Mouse (Mus musculus): ENCODE data around the gene Etl4. TPM values are rescaled to one million over a fixed set of nuclear protein-coding genes. Genes with fewer than 3 reads are reported as not detected.

Etl4 gene
- 30.2 and 34.4 TPM in 2 replicates for polyA plus RNA-seq (2014; fragmentation: Nextera tagmentation; extraction: Ambion mirVana)

DNA sequence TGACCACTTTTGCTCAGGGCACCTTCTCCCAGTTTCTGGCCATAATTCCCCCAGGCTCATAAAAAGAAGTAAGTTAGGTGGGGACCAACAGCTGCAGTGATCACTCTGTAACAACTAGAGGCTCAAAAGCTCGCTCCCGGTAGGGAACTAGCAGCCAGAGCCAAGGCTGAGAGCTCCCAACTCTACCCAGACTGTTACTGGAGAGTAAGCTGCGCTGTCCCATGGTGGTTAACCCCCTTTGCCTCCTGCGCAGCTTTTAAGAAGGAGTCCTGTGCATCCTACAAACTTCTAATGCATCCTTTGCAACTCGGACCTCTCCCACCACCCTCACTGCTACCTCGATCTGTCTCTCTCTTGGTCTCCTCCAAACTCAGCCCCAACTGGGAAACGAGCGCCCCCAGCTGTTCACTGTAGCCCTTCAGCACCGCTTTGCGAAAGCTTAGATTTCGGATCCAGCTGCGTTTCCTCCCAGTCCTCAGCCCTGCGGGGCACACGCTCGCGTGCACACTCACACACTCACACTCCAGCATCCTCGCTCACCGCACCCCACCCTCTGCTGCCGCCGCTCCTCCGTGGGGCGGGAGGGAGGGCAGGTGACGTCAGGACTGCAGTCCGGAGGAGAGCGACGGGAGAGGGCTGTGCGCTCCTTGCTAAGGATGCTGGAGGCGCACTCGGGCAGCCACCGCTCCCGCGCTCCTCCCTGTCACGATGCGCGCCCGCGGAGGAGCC is at the start of gene Etl4:
Etl4 (plus strand) TSS at position 610 of the 729 bp plus-strand sequence.
- no peaks in the 10 kb centered on the region for H3K9me3 ChIP-seq (ENCODE audit: control insufficient read depth, low read length)
- peak within 1 kb of the TSS; percentile 40 for H3K4me3 ChIP-seq (ENCODE audit: low read depth, low read length)

GRCm38 (mm10) chr2:19869167-19869566 is 40.4 kb upstream of the Etl4 start:
- H3K4me3 ChIP-seq (ENCODE audit: low read depth, low read length): no peak overlapping the region
- DNase-seq (ENCODE audit: low spot score) (no peak), ATAC-seq (replicated peaks; ENCODE audit: low FRiP score) (no peak)
- H3K27ac ChIP-seq (ENCODE audit: low read depth, low read length): no peak overlapping the region
- no peak overlapping the region for H3K9ac ChIP-seq (ENCODE audit: low read length)
- H3K4me2 ChIP-seq (ENCODE audit: low read depth, low read length, severe bottlenecking): no peak overlapping the region
- no peaks in the 10 kb centered on the region for H3K4me1 ChIP-seq (replicated peaks; ENCODE audit: control insufficient read depth, insufficient read depth, low read length)
- no peaks in the 10 kb centered on the region for H3K36me3 ChIP-seq (ENCODE audit: control insufficient read depth, insufficient read depth, low read length)
- no peaks in the 10 kb centered on the region for H3K27me3 ChIP-seq (ENCODE audit: control insufficient read depth, insufficient read depth, low read length)
- H3K9me3 ChIP-seq (ENCODE audit: control insufficient read depth, low read length): no peaks in the 10 kb centered on the region

More for the DNA sequence above, at the start of gene Etl4:
- WGBS: under 1% methylated on average over 37 of the region's 37 CpGs
- Histone ChIP-seq H3K27me3 (ENCODE audit: control insufficient read depth, insufficient read depth, low read length) (peaks cover 12% of the 10 kb centered on the region), H3K27ac (ENCODE audit: low read depth, low read length) (no peak within 1 kb of the TSS), H3K4me2 (ENCODE audit: low read depth, low read length, severe bottlenecking) (peak within 1 kb of the TSS; percentile 95), H3K9ac (ENCODE audit: low read length) (peak within 1 kb of the TSS; percentile 37), H3K4me1 (replicated peaks; ENCODE audit: control insufficient read depth, insufficient read depth, low read length) (no peaks in the 10 kb centered on the region; the same call in 1 of the 2 replicates), H3K36me3 (ENCODE audit: control insufficient read depth, insufficient read depth, low read length) (no peaks in the 10 kb centered on the region)
- peak; percentile 93 for ATAC-seq (replicated peaks; ENCODE audit: low FRiP score)
- peak; percentile 85 for DNase-seq (ENCODE audit: low spot score)

- ATAC-seq (replicated peaks; ENCODE audit: low FRiP score) (no peak), DNase-seq (ENCODE audit: low spot score) (no peak)
- 90% methylated on average over 1 of the region's 1 CpGs for WGBS
- H3K36me3 ChIP-seq (ENCODE audit: control insufficient read depth, insufficient read depth, low read length): no peaks in the 10 kb centered on the region
- no peaks in the 10 kb centered on the region for H3K27me3 ChIP-seq (ENCODE audit: control insufficient read depth, insufficient read depth, low read length)
- H3K4me1 ChIP-seq (replicated peaks; ENCODE audit: control insufficient read depth, insufficient read depth, low read length): no peaks in the 10 kb centered on the region
- H3K4me3 ChIP-seq (ENCODE audit: low read depth, low read length): no peak overlapping the region
- H3K9ac ChIP-seq (ENCODE audit: low read length): no peak overlapping the region
- H3K27ac ChIP-seq (ENCODE audit: low read depth, low read length): no peak overlapping the region
- H3K4me2 ChIP-seq (ENCODE audit: low read depth, low read length, severe bottlenecking): no peak overlapping the region
- H3K9me3 ChIP-seq (ENCODE audit: control insufficient read depth, low read length): no peaks in the 10 kb centered on the region
Measured at GRCm38 (mm10) chr2:19871881-19872280, 37.7 kb upstream of the Etl4 start.

DNA sequence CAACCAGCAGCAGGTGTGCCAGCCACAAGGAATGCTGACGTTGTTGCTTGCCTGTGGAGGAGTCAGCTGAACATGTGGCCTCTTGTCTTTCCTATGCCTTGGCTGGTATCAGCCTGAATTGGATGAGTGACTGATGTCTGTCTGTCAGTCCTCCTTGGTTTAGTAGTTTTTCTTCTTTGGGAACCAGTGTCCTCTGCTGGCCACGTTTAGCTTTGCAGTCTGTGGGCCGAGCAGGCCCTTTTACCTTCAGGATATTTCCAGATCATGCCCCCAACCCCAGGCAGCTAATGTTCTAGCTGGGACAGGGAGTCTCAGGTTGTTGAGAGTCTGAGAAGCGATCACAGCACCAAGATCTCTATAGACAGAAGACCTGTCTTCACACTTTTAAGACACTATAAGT is 18.7 kb upstream of the Etl4 start:
- no peak overlapping the region for H3K4me3 ChIP-seq (ENCODE audit: low read depth, low read length)
- H3K4me2 ChIP-seq (ENCODE audit: low read depth, low read length, severe bottlenecking): no peak overlapping the region
- no peak overlapping the region for H3K9ac ChIP-seq (ENCODE audit: low read length)
- no peaks in the 10 kb centered on the region for H3K27me3 ChIP-seq (ENCODE audit: control insufficient read depth, insufficient read depth, low read length)
- no peak for ATAC-seq (replicated peaks; ENCODE audit: low FRiP score)
- 47% methylated on average over 4 of the region's 4 CpGs for whole genome bisulfite sequencing
- no peaks in the 10 kb centered on the region for H3K4me1 ChIP-seq (replicated peaks; ENCODE audit: control insufficient read depth, insufficient read depth, low read length)
- no peak for DNase-seq (ENCODE audit: low spot score)
- no peaks in the 10 kb centered on the region for H3K36me3 ChIP-seq (ENCODE audit: control insufficient read depth, insufficient read depth, low read length)
- H3K27ac ChIP-seq (ENCODE audit: low read depth, low read length): no peak overlapping the region
- no peaks in the 10 kb centered on the region for H3K9me3 ChIP-seq (ENCODE audit: control insufficient read depth, low read length)

GRCm38 (mm10) chr2:19909900-19910780 is 560 bp downstream of the Etl4 start:
- H3K9me3 ChIP-seq (ENCODE audit: control insufficient read depth, low read length): no peaks in the 10 kb centered on the region
- H3K27me3 ChIP-seq (ENCODE audit: control insufficient read depth, insufficient read depth, low read length): peaks cover 12% of the 10 kb centered on the region
- peak overlapping the region; percentile 95 for H3K4me2 ChIP-seq (ENCODE audit: low read depth, low read length, severe bottlenecking)
- peak overlapping the region; percentile 40 for H3K4me3 ChIP-seq (ENCODE audit: low read depth, low read length)
- no peak overlapping the region for H3K27ac ChIP-seq (ENCODE audit: low read depth, low read length)
- peak; percentile 75 for ATAC-seq (replicated peaks; ENCODE audit: low FRiP score)
- WGBS: under 1% methylated on average over 30 of the region's 31 CpGs
- peak overlapping the region; percentile 37 for H3K9ac ChIP-seq (ENCODE audit: low read length)
- H3K36me3 ChIP-seq (ENCODE audit: control insufficient read depth, insufficient read depth, low read length): no peaks in the 10 kb centered on the region
- no peaks in the 10 kb centered on the region; the same call in 1 of the 2 replicates for H3K4me1 ChIP-seq (replicated peaks; ENCODE audit: control insufficient read depth, insufficient read depth, low read length)
- peak; percentile 66 for DNase-seq (ENCODE audit: low spot score)

- H3K4me2 ChIP-seq (ENCODE audit: low read depth, low read length, severe bottlenecking): no peak overlapping the region
- DNase-seq (ENCODE audit: low spot score) (no peak), ATAC-seq (replicated peaks; ENCODE audit: low FRiP score) (no peak)
- peaks cover 12% of the 10 kb centered on the region for H3K27me3 ChIP-seq (ENCODE audit: control insufficient read depth, insufficient read depth, low read length)
- 3% methylated on average over 8 of the region's 8 CpGs for WGBS
- H3K27ac ChIP-seq (ENCODE audit: low read depth, low read length): no peak overlapping the region
- H3K4me1 ChIP-seq (replicated peaks; ENCODE audit: control insufficient read depth, insufficient read depth, low read length): no peaks in the 10 kb centered on the region; the same call in 1 of the 2 replicates
- H3K9me3 ChIP-seq (ENCODE audit: control insufficient read depth, low read length): no peaks in the 10 kb centered on the region
- H3K9ac ChIP-seq (ENCODE audit: low read length): no peak overlapping the region
- H3K4me3 ChIP-seq (ENCODE audit: low read depth, low read length): no peak overlapping the region
- H3K36me3 ChIP-seq (ENCODE audit: control insufficient read depth, insufficient read depth, low read length): no peaks in the 10 kb centered on the region
Measured at GRCm38 (mm10) chr2:19910781-19911175, 1.2 kb downstream of the Etl4 start.

- WGBS: 20% methylated on average over 6 of the region's 6 CpGs
- DNase-seq (ENCODE audit: low spot score): peak; percentile 85
- peak; percentile 66 for ATAC-seq (replicated peaks; ENCODE audit: low FRiP score)
- Histone ChIP-seq H3K36me3 (ENCODE audit: control insufficient read depth, insufficient read depth, low read length) (no peaks in the 10 kb centered on the region), H3K9me3 (ENCODE audit: control insufficient read depth, low read length) (no peaks in the 10 kb centered on the region), H3K4me2 (ENCODE audit: low read depth, low read length, severe bottlenecking) (no peak overlapping the region), H3K4me3 (ENCODE audit: low read depth, low read length) (no peak overlapping the region), H3K27ac (ENCODE audit: low read depth, low read length) (no peak overlapping the region), H3K27me3 (ENCODE audit: control insufficient read depth, insufficient read depth, low read length) (no peaks in the 10 kb centered on the region), H3K4me1 (replicated peaks; ENCODE audit: control insufficient read depth, insufficient read depth, low read length) (no peaks in the 10 kb centered on the region), H3K9ac (ENCODE audit: low read length) (no peak overlapping the region)
Measured at GRCm38 (mm10) chr2:19919190-19919589, 9.6 kb downstream of the Etl4 start.

- H3K27ac ChIP-seq (ENCODE audit: low read depth, low read length): no peak overlapping the region
Measured at GRCm38 (mm10) chr2:19930009-19930408, 20.4 kb downstream of the Etl4 start.

More at GRCm38 (mm10) chr2:19930009-19930408, 20.4 kb downstream of the Etl4 start:
- Histone ChIP-seq H3K4me3 (ENCODE audit: low read depth, low read length) (no peak overlapping the region), H3K9me3 (ENCODE audit: control insufficient read depth, low read length) (no peaks in the 10 kb centered on the region), H3K4me2 (ENCODE audit: low read depth, low read length, severe bottlenecking) (no peak overlapping the region), H3K4me1 (replicated peaks; ENCODE audit: control insufficient read depth, insufficient read depth, low read length) (no peaks in the 10 kb centered on the region), H3K36me3 (ENCODE audit: control insufficient read depth, insufficient read depth, low read length) (no peaks in the 10 kb centered on the region), H3K9ac (ENCODE audit: low read length) (no peak overlapping the region), H3K27me3 (ENCODE audit: control insufficient read depth, insufficient read depth, low read length) (no peaks in the 10 kb centered on the region)
- WGBS: 81% methylated on average over 1 of the region's 1 CpGs
- DNase-seq (ENCODE audit: low spot score): no peak
- ATAC-seq (replicated peaks; ENCODE audit: low FRiP score): no peak

Data from forebrain, embryonic 11.5 days (tissue).